Mouse (Mus musculus) forebrain, postnatal 0 days (tissue): ENCODE measurements around the gene Zfp467. TPM values are rescaled to one million over a fixed set of nuclear protein-coding genes. Genes with fewer than 3 reads are reported as not detected.
A peak's percentile ranks its signal among the peaks of the same experiment; 100 is the strongest.

Experiments used
- ATAC-seq: fragments of 200-750 bp; cut with Nextera tagmentation; 2 replicates; pipeline ENCODE4 v1.8.0; 2017; ENCODE audit warnings: mild to moderate bottlenecking, moderate library complexity
- DNase-seq: peaks from one replicate; pipeline ENCODE4 v3.0.0-alpha.2; 2015
- H3K27ac ChIP-seq: fragments of 300-500 bp; sonication (generic); 2 replicates; pipeline ENCODE4 v1.5.1; 2014; ENCODE audit warnings: low read depth, mild to moderate bottlenecking, antibody characterized with exemption, low read length, moderate library complexity, mixed read lengths
- H3K27me3 ChIP-seq: fragments of 300-500 bp; sonication (generic); 2 replicates; pipeline ENCODE4 v1.6.1; 2014; ENCODE audit warnings: mild to moderate bottlenecking, low read length, mixed read lengths; ENCODE audit not compliant: insufficient read depth
- H3K36me3 ChIP-seq: fragments of 300-500 bp; sonication (generic); 2 replicates; pipeline ENCODE4 v1.6.1; 2014; ENCODE audit warnings: mild to moderate bottlenecking, moderate library complexity; ENCODE audit not compliant: insufficient read depth
- H3K4me1 ChIP-seq: fragments of 300-500 bp; sonication (generic); 2 replicates; pipeline ENCODE4 v1.6.1; 2014; ENCODE audit warnings: antibody characterized with exemption; ENCODE audit not compliant: insufficient read depth
- H3K4me2 ChIP-seq: fragments of 300-500 bp; sonication (generic); 2 replicates; pipeline ENCODE4 v1.6.1; 2014; ENCODE audit warnings: low read depth, mild to moderate bottlenecking, moderate library complexity
- H3K4me3 ChIP-seq: fragments of 300-500 bp; sonication (generic); 2 replicates; pipeline ENCODE4 v1.5.1; 2014; ENCODE audit warnings: low read depth, low read length, mixed read lengths
- H3K9ac ChIP-seq: fragments of 300-500 bp; sonication (generic); 2 replicates; pipeline ENCODE4 v1.6.1; 2014; ENCODE audit warnings: mild to moderate bottlenecking
- H3K9me3 ChIP-seq: fragments of 300-500 bp; sonication (generic); 2 replicates; pipeline ENCODE4 v1.6.1; 2016; ENCODE audit warnings: low read length
- CTCF ChIP-seq: sonication (generic); IDR thresholded peaks from 2 replicates; pipeline ENCODE4 v1.5.1; 2016; ENCODE audit warnings: antibody characterized with exemption, control low read depth, low read depth
- WGBS: fragments of 180-500 bp; shearing (Covaris S2); extraction: QIAGEN DNeasy Blood & Tissue Kit; methylation state at CpG from one replicate; pipeline ENCODE4 v1.1.7; 2014; 5-methylcytosine and 5-hydroxymethylcytosine counted together
- polyA plus RNA-seq: library from polyadenylated mRNA; unstranded; fragments of >200 nt; fragmentation: Nextera tagmentation; extraction: Ambion mirVana; gene quantifications from 2 replicates; pipeline ENCODE4 v1.2.1, GENCODE M21; 2015
- total RNA-seq: library from RNA; depleted of rRNA; stranded (reverse); fragments of >200 nt; gene quantifications from 2 replicates; pipeline ENCODE4 v1.2.3, GENCODE M21; 2014

Gene Zfp467
- total and polyA plus RNA-seq, 2 experiments from 2014 or later, result 28.6 to 40.4 TPM

DNA sequence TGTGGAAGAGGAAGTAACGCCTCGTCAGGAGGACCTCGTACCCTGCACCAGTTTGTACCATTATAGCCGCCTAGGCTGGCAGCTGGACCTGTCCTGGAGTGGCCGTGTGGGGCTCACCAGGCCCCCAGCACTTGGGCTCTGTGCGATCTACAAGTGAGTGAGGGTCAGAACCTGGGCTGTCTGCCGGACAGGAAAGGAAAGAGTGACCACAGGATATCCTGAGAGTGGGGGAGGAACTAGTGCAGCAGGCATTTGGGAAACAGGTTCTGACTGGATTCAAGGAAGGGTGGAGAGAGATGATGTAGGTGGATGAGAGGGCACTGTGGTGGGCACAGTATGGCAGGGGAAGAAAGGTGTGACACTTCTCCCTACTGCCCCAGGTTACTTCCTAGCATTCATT, 2.9 kb upstream of the Zfp467 start:
- ATAC-seq (no peak), DNase-seq (no peak)
- Histone ChIP-seq H3K4me1 (peaks cover 2% of the 10 kb centered on the region), H3K9me3 (no peaks in the 10 kb centered on the region), H3K9ac (no peak overlapping the region), H3K36me3 (no peaks in the 10 kb centered on the region), H3K4me2 (no peak overlapping the region), H3K4me3 (no peak overlapping the region), H3K27ac (no peak overlapping the region), H3K27me3 (no peaks in the 10 kb centered on the region)
- WGBS, result 84% methylated on average over 7 of the region's 7 CpGs
- TF ChIP-seq CTCF, result no peak

DNA sequence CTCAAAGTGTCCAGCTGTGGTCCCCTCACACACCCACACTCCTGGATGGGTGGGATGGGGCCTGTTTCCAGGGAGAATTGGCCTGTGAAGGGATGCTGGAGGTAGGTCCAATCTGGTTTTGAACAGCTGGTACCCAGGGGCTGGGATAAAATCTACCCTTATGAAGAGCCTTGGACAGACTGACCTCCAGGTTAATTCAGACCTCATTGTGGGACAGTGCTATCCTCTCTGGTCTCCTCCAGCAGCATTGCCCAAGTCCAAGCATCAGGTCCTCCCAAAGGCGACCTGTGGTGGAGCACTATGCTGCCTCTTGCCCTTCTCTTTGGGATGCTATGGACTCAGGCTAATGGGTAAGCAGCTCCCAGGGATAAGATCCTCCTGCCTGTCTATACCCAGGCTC, 2.3 kb upstream of the Zfp467 start, which contains the start of gene Sspo:
Gene Sspo, plus strand, starts transcription at position 301 of the 400 bp plus-strand sequence.
- Histone ChIP-seq H3K4me2 (no peak within 1 kb of the TSS), H3K9me3 (no peaks in the 10 kb centered on the region), H3K36me3 (no peaks in the 10 kb centered on the region), H3K27ac (no peak within 1 kb of the TSS), H3K9ac (no peak within 1 kb of the TSS), H3K4me1 (peaks cover 5% of the 10 kb centered on the region), H3K4me3 (no peak within 1 kb of the TSS), H3K27me3 (no peaks in the 10 kb centered on the region)
- no peak for TF ChIP-seq CTCF
- no peak for ATAC-seq
- WGBS, result 76% methylated on average over 1 of the region's 1 CpGs
- no peak for DNase-seq

DNA sequence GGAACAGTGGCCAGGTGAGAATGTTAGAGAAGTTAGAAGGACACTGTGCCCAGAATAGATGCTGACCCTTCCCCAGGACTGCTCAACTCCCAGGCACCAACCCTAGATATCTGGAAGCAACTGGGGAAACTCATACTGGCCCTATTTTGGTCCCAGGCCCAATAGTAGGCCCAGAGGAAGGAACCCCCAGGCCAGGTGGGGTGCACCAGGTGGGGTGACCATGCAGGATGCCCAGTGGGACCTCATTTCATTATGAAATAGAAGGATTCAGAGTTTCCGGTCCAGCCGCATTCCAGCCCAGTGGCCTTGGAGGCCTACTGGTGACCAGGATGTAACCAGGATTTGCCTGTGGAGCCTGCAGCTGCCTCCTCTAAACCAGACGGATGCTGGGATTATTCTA, 1.3 kb upstream of the Zfp467 start:
- DNase-seq, result no peak
- Histone ChIP-seq H3K9me3 (no peaks in the 10 kb centered on the region), H3K4me3 (no peak overlapping the region), H3K4me2 (no peak overlapping the region), H3K27me3 (no peaks in the 10 kb centered on the region), H3K27ac (no peak overlapping the region), H3K36me3 (peaks cover 3% of the 10 kb centered on the region; the same call in 1 of the 2 replicates), H3K9ac (no peak overlapping the region), H3K4me1 (peaks cover 5% of the 10 kb centered on the region)
- ATAC-seq, result no peak
- 87% methylated on average over 3 of the region's 3 CpGs for WGBS
- TF ChIP-seq CTCF, result no peak

DNA sequence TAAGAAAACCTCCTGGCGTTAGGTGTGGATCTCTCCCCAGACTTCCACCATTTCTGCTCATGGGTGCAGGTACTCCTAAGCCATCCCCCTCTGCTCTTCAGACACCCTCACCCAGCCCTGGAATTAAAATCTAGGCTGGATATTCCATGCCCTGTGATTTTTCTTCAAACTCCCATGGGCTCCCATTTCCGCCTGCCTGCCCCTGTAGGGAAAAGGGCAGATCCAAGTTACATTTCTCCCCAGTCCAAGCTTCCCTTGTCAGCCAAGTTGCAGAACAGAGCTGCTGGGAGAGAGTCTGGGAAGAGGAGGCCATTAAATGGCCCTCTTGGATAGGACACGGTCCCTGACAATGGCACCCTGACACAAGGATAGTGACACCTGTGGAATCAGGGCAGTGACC, 631 bp upstream of the Zfp467 start:
- no peak for TF ChIP-seq CTCF
- peak overlapping the region; percentile 84 for H3K4me3 ChIP-seq
- peaks cover 9% of the 10 kb centered on the region for H3K36me3 ChIP-seq

DNA sequence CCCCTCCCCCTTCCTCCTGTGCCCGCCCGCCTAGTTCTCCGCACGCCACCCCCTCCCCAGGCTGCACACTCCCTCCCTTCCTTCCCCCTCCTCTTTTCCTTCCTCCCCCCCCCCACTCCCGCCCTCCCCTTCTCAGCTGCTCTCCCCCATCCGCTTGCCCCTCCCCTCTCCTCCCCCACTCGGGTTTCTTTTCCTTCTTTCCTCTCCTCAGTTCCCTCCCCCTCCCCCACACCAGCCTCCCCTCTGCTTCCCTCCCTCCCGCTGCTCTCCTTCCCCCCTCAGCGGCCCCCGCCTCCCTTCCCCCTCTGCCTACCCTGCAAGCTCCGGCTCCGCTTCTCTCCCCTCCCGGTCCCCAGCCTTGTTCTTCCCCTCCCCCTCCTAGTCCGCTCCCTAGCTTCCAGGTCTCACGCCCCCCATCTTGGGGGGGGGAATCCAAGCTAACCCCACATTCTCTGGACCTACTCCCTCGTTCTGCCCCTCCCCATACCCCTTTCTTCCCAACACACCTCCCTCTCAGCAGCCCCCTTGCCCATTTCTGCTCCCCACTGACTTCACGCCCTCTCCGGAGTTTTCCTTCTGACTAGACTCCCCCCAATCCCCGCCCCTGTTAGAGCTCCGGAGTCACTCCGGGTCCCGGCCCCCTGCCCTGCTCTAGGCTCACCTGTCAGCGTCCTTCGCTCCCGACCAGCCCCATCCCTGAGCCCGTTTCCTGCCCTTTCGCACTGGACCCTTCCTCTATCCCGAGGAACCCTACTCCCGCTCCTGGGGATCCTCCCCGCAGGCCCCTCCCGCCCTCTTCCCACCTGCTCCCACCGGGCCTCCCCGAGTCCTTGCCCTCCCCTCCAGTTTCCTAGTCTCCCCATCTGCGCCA, 1.1 kb downstream of the Zfp467 start:
- H3K9me3 ChIP-seq, result no peaks in the 10 kb centered on the region

More for the DNA sequence above, 631 bp upstream of the Zfp467 start:
- DNase-seq (no peak), ATAC-seq (no peak)
- Histone ChIP-seq H3K4me1 (peaks cover 5% of the 10 kb centered on the region), H3K27ac (no peak overlapping the region), H3K4me2 (peak overlapping the region; percentile 93), H3K9me3 (no peaks in the 10 kb centered on the region), H3K27me3 (no peaks in the 10 kb centered on the region), H3K9ac (peak overlapping the region; percentile 76)
- 40% methylated on average over 3 of the region's 3 CpGs for WGBS

DNA sequence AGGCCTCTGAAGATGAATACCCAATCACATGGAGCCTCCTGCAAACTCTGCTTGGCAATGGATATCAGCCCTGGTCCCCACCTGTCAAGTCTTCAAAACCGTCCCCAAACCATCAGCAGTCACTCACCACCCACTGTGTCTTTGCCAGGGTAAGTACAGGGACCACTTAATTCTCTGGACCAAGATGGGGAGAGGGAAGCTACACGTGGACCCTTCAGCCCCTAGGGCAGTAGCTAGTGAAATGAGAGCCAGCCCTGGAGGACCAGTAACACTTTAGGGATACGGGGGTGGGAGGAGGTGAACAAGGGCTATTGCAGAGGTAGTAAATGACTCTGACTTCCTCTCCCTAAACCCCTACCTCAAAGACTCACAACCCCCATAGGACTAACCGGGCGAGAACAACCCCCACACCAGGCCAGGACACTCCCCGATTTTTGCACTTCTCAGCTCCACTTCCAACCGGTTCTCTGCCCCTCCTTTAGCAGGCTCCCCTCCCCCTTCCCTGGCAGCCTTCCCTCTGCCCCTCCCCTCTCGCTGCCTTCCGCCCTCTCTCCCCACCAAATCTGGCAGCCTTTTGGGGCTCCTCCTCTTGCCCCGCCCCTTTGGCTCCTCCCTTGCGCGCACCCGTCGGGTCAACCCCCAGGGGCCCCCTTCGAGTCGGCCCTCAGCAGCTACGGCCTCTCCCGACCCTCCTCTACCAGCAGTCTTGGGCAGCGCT, 1.9 kb downstream of the Zfp467 start:
- 2% methylated on average over 19 of the region's 19 CpGs for WGBS
- Histone ChIP-seq H3K4me3 (peak overlapping the region; percentile 84), H3K27me3 (no peaks in the 10 kb centered on the region), H3K27ac (peak overlapping the region; percentile 78), H3K4me2 (peak overlapping the region; percentile 93), H3K4me1 (peaks cover 5% of the 10 kb centered on the region), H3K9me3 (no peaks in the 10 kb centered on the region), H3K9ac (peak overlapping the region; percentile 76), H3K36me3 (peaks cover 18% of the 10 kb centered on the region)
- TF ChIP-seq CTCF, result no peak
- peak; percentile 92 for DNase-seq
- peak; percentile 74 for ATAC-seq

More for the DNA sequence above, 1.1 kb downstream of the Zfp467 start:
- TF ChIP-seq CTCF, result no peak
- Histone ChIP-seq H3K36me3 (peaks cover 14% of the 10 kb centered on the region), H3K27ac (peak overlapping the region; percentile 87), H3K4me3 (peak overlapping the region; percentile 84), H3K4me1 (peaks cover 5% of the 10 kb centered on the region), H3K27me3 (no peaks in the 10 kb centered on the region), H3K9ac (peak overlapping the region; percentile 76), H3K4me2 (peak overlapping the region; percentile 93)
- ATAC-seq (peak; percentile 83), DNase-seq (peak; percentile 92)
- 2% methylated on average over 31 of the region's 34 CpGs for whole genome bisulfite sequencing
